Mouse (Mus musculus) CD4-positive naive resting alpha-beta T cell, adult 57 days (primary cell): ENCODE data around the gene Phlpp1. TPM values are rescaled to one million over a fixed set of nuclear protein-coding genes. Genes with fewer than 3 reads are reported as not detected.

ENCODE experiments used
- total RNA-seq: library from RNA; stranded (reverse); gene quantifications from one replicate; pipeline ENCODE4 v1.2.4, GENCODE M21; 2023

Gene Phlpp1
- 9.8 TPM for total RNA-seq

DNA sequence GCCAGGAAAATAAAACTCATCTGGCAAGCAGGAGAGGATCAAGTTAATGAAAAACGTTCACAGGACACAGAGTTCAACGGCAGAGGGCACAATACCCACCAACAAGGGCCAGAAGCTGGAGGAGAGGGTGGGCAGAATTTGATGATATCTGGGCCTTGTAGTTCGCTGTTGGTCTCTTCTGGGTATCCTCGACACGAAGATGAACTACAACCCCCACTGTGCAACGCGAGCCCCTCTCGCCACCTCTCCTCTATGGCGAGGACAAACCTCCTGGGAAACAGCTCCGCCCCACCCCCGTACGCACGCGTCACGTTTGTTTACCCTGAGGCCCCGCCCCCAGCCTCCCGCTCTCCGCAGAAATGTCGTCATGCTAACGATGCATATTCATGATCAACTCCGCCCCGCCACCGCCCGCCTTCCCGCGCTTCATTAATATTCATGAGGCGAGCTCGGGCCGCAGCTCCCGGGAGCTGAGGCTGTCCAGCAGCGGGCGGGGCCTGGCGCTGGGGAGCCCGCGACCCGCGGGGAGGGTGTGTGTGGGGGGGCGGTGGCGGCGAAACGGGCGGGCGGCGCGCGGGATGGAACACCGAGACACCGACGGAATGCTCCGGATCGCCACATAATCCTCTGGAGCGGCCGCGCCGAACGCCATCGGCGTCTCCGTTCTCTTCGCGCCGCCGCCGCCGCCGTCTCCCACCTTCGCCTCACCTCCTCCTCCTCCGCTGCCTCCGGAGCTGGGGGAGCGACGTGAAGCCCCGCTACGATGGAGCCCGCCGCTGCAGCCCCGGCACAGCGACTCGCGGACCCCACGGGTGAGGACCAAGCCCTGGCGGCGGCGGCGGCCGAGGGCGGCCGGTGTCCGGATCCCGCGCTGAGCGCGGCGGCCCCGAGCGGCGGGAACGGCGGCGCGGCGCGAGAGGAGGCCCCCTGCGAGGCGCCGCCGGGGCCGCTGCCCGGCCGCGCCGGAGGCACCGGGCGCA is at the start of gene Phlpp1:
Gene Phlpp1, plus strand, starts transcription at position 512 of the 980 bp plus-strand sequence.

Other genes starting within 250 kb of the Phlpp1 start
- gene Zcchc2, start 181.3 kb upstream of the Phlpp1 start, total RNA-seq = 41.1 TPM